Mouse (Mus musculus): ENCODE measurements around the gene Ceacam19.
A peak's percentile ranks its signal among the peaks of the same experiment; 100 is the strongest.
"Not testable (repeated sequence)": the region's sequence is repeated elsewhere in the genome, so short reads cannot be mapped to it uniquely, and the experiment has no call there.

Gene Ceacam19

GRCm38 (mm10) chr7:19887849-19888248 lies at the start of gene Ceacam19:
Gene Ceacam19 (minus strand): TSS chr7:19887965.
- DNase-seq (ENCODE audit: low spot score), result no peak

- no peak for DNase-seq (ENCODE audit: low spot score)
These were observed 49.6 kb upstream of the Ceacam19 start for GRCm38 (mm10) chr7:19937229-19937821.

GRCm38 (mm10) chr7:19935961-19936360 lies 48.2 kb upstream of the Ceacam19 start:
- DNase-seq (ENCODE audit: low spot score), result no peak

- no peak for DNase-seq (ENCODE audit: low spot score)
These were observed 47.5 kb upstream of the Ceacam19 start for GRCm38 (mm10) chr7:19935171-19935751.

GRCm38 (mm10) chr7:19932877-19933809 lies 45.4 kb upstream of the Ceacam19 start:
- DNase-seq (ENCODE audit: low spot score), result peak; percentile 58

- DNase-seq (ENCODE audit: low spot score), result no peak
These were observed 44.5 kb upstream of the Ceacam19 start for GRCm38 (mm10) chr7:19932133-19932876.

- not testable (repeated sequence) for DNase-seq (ENCODE audit: low spot score)
These were observed 42.7 kb upstream of the Ceacam19 start for GRCm38 (mm10) chr7:19930481-19930880.

- no peak for DNase-seq (ENCODE audit: low spot score)
These were observed 40.7 kb upstream of the Ceacam19 start for GRCm38 (mm10) chr7:19928486-19928885.

GRCm38 (mm10) chr7:19926849-19927480 lies 39.2 kb upstream of the Ceacam19 start:
- DNase-seq (ENCODE audit: low spot score), result no peak

GRCm38 (mm10) chr7:19925376-19925775 lies 37.6 kb upstream of the Ceacam19 start:
- DNase-seq (ENCODE audit: low spot score), result no peak

- no peak for DNase-seq (ENCODE audit: low spot score)
These were observed 36.0 kb upstream of the Ceacam19 start for GRCm38 (mm10) chr7:19923797-19924196.

- DNase-seq (ENCODE audit: low spot score), result no peak
These were observed 35.6 kb upstream of the Ceacam19 start for GRCm38 (mm10) chr7:19923354-19923753.

- peak; percentile 59 for DNase-seq (ENCODE audit: low spot score)
These were observed 32.9 kb upstream of the Ceacam19 start, which contains the start of gene Pvr for GRCm38 (mm10) chr7:19920506-19921261. Gene Pvr (minus strand): TSS chr7:19921160.

GRCm38 (mm10) chr7:19920166-19920505 lies 32.4 kb upstream of the Ceacam19 start:
- DNase-seq (ENCODE audit: low spot score), result no peak

GRCm38 (mm10) chr7:19914558-19914957 lies 26.8 kb upstream of the Ceacam19 start:
- no peak for DNase-seq (ENCODE audit: low spot score)

GRCm38 (mm10) chr7:19911695-19912524 lies 24.1 kb upstream of the Ceacam19 start:
- no peak for DNase-seq (ENCODE audit: low spot score)

GRCm38 (mm10) chr7:19911292-19911658 lies 23.5 kb upstream of the Ceacam19 start:
- DNase-seq (ENCODE audit: low spot score), result no peak

GRCm38 (mm10) chr7:19910421-19911291 lies 22.9 kb upstream of the Ceacam19 start:
- DNase-seq (ENCODE audit: low spot score), result peak; percentile 79

GRCm38 (mm10) chr7:19889881-19890280 lies 2.1 kb upstream of the Ceacam19 start:
- peak; percentile 50 for DNase-seq (ENCODE audit: low spot score)

Data from ovary, postnatal 14 days (tissue).